Mouse (Mus musculus): ENCODE data around the gene Spag16.

The Spag16 gene

DNA sequence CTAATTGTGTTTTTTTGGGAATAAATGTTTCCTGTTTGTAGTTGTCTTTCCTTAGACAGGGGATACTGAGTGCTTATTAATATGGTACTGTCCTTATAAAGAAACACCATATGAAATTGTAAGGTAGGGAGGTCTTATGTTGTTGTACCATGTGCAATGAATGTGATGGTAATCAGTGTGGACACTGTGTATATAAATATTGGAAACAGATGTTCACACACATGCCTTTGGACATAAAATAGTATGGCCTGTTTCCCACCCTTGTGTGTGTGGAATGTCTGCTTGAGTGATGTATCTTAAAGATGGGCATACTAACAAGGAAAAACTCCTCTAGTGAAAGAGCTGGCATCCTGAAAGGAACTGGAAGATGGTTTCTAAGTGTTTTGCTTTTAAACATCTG is 692.1 kb downstream of the Spag16 start:
- DNase-seq, result no peak

DNA sequence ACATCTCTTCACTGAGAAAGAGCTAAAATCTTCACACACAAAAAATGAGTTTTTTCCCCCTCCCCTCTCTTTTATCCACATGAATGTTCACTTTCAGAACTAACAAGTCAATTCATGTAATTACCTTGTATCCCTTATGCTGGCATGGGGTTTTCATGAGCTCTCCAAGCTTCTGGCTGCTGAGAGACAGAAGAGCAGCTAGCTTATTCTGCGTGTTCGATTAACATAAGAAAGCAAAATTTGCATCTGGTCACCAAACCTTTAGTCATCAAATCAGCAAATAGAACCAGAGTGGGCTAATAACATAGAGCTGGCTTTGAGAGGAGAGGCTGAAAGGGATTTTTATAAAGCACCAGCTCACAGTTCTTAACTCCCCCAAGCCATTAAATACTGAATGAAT is 700.4 kb downstream of the Spag16 start:
- DNase-seq, result no peak

DNA sequence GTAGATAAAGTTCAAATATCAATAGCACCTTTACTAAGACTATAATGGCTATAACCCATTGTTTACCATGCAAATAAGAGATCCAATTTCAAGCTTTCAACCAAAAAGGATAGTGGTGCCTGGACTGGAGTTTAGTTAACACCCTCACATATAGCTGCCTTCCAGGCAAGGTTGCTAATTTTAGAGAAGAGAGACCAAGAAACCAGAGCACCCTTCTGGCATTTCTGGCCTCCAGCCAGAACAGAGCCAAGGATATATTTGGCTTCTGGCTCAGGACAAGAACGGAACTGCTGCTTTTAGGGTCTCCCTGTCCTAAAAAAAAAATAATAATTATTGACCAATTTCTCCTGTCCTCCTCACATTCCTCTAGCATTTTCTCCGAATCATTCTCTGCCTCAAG is 703.0 kb downstream of the Spag16 start:
- no peak for DNase-seq

DNA sequence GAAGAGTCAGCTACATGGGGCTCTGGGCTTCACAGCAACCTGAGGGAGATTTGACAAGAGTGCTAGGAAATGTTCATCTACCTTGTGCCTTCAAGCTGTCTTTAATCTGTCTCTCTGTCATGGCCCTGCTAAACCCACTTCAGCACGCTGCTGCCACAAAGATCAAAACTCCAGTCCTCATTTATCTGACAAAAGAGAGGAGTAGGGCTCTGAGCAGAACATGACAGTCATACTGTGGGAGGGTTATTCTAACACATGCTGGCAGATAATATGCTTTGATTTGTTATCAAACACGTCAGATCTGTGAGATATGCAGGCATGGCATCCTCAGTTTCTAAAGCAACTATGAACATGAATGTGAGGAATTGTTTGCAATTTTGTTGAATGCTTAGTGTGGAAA is 725.1 kb downstream of the Spag16 start:
- no peak for DNase-seq

DNA sequence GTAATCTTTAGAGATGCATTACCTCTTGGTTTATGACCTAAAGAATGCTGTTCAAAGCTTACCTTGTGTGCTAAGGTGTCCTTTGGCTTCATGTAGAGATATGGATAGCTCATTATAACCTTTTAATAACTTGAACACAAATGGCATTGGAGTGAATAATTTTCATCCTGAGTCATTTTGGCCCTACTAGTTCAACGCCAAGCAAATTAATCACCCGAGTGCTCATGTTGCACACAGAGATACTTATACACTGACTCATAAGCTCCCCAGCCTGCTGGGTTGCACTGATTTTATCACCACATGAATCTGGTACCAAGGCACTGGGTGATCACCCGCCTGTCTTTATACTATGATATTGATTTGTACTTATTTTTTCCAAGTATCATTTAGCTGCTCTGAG is 795.0 kb downstream of the Spag16 start:
- DNase-seq, result no peak

DNA sequence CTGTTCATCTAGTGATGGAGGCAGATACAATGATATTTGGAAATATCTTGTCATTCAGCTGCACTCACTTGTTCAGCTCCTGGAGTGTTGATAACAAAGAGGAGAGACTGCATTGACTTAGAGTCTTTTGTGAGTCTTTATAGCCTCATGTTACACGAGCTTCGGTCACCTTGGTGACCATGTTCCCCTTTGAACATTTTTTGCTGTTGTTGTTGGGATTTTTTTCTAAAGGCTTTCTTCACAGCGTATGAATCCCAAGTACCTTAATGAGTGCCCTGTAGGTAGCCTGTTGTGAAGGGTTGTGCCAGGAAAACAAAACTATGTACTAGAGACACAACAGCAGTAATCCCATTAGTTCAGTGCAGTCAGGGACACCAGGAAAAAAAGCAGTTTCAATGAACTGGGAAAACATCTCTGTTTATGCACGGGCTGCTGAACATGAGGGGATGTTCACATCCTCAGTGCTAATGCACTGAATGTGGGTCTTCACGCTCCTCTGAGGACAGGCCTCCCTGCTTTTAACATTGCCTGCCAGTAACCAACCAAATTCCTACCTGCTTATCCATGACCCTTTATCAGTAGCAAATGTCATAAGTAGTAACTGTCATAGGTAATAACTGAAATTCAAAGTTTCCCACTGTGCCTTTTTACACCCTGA is 798.2 kb downstream of the Spag16 start:
- DNase-seq, result no peak

DNA sequence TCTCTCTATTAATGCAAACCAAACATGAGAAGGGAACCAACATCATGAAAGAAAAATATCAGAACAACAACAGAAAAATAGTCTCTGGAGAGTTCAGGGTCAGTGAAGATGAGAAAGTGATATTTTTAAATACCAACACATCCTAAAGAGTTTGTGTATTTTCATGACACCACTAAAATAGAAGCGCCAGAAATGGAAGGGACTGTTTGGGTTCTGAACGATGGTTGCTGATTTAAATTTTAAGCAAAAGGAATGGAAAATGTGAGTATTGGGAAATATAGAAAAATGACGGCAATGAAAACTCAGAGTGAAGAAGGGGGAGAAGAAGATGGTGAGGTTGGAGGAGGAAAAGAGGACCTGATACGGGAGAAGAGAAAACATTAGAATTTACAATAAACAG is 825.9 kb downstream of the Spag16 start:
- no peak for DNase-seq

DNA sequence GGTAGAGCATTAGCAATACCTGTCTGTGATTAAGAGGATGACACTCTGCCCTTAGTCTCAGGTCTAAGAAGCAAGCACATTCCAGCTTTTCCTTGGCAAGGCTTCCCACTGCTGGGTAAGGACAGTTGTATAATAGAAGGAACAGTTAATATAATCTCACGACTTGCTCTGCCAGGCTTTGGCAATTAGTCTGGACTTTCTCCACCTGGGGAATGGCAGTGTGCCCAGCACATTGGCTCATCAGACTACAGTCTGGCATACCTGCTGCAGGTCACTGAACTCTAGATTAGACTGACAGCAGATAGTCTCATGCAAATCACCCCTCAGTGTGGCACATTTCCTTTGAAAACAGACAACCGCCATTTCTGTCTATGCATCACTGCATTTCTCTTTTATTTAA is 865.8 kb downstream of the Spag16 start:
- no peak for DNase-seq

DNA sequence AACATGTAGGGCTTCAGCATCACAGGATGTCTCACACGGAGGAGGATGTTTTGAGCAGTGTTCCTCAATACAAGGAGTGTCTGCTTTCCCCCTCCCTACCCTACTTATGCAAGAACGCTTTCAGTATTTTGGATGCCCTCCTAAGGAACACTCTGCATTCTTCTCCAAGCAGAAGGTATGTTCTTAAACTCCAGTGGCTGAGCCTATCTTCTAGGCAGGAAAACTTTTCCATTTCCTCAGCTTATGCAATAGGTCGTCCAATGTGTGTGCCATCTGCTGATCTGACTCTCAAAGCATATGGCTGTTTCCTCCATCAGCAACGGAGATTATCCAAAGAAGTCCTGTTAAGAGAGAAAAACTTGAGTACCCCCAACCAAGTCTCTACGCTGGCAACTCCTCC is 873.5 kb downstream of the Spag16 start:
- no peak for DNase-seq

DNA sequence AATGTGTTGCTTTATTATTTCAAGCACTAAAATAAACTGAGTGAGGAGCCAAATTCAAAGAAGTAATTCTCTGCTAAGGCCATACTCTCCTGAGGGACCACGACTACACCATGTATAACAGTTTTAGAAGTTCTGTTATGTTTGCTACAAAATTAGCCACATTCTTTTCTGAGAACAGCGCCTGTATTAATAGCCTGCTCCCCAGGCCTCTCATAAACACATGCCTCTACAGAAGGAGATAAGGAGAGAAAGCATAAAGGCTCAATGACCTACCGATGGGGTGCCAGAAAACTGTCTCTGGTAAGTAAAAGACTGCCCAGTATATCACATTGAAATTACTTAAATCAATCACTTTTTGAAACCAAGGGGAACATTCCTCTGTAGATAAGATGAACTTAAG is 877.2 kb downstream of the Spag16 start:
- DNase-seq, result no peak

DNA sequence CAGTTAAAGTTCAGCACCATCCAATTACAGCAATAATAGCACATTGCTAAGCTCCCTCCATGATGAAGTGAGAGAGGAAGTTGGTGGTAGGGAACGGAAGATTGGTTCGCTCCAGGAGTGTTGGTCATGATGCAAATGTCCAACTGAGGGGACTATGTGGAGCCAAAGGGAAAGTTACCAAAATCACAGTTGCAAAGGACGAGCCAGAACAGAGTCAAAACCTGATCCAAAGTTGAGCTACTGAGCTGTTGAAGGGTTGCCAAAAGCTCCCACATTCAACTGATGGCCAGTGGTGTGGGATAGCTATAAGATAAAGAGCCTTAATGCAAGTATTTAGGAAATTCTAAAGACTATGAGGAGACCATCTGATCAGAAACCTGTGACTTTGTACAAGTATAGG is 879.1 kb downstream of the Spag16 start:
- no peak for DNase-seq

DNA sequence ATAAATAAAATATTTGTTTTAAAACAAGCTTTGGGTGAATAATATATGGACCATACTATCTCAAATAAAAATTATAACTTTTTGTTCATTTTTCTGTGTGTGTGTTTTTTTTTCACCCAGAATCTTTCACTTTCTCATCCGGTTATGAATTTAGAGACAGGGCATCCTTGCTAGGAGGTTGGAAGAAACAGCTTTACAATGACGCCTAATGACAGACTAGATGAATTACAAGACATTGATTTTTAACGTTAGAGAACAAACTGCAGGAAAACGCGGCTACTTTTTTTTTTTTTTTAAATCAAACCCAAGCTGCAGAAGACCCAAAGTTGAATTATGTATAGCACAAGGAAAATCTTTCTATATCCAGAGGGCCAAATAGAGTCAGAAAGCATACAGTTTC is 898.3 kb downstream of the Spag16 start:
- DNase-seq, result no peak

DNA sequence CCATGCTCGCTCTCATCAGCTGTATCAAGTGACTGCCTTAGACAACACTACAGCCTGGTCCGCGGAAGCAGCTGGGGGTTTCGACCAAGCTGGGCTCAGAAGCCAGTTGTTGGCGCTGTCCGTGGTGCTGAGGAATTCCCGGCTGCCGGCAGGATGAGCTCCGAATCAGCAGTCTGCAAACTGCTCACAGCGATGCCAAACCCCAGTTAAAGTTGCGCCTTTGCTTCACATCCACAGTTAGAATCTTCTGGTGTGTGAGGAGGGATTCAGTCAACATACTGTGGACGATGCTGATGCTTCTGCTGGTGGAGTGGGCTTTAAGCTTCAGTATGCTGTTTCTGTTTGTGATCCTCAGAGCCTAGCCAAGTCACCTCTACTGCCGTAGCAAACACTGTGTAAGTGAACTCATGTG is 898.9 kb downstream of the Spag16 start, which contains the start of gene Vwc2l:
TSS of gene Vwc2l (plus strand) at position 61 of the 412 bp plus-strand sequence.
- peak; percentile 65 for DNase-seq

All from right cerebral cortex, postnatal 14 days (tissue).